Mouse (Mus musculus) intestine, postnatal 0 days (tissue): ENCODE measurements around the gene Akap12. TPM values are rescaled to one million over a fixed set of nuclear protein-coding genes. Genes with fewer than 3 reads are reported as not detected.

Experiments
- ATAC-seq: fragments of 200-750 bp; cut with Nextera tagmentation; 2 replicates; pipeline ENCODE4 v1.8.0; 2017; ENCODE audit warnings: mild to moderate bottlenecking, moderate TSS enrichment, moderate library complexity
- H3K27ac ChIP-seq: fragments of 300-500 bp; sonication (generic); 2 replicates; pipeline ENCODE4 v1.5.1; 2014; ENCODE audit warnings: mild to moderate bottlenecking, low read depth, low read length, moderate library complexity
- H3K27me3 ChIP-seq: fragments of 300-500 bp; sonication (generic); replicated peaks from 2 replicates; pipeline ENCODE4 v1.6.1; 2014; ENCODE audit warnings: low read length, mixed read lengths; ENCODE audit not compliant: control insufficient read depth, insufficient read depth
- H3K36me3 ChIP-seq: fragments of 300-500 bp; sonication (generic); 2 replicates; pipeline ENCODE4 v1.6.1; 2014; ENCODE audit warnings: mild to moderate bottlenecking, moderate library complexity; ENCODE audit not compliant: control insufficient read depth, insufficient read depth
- H3K4me1 ChIP-seq: fragments of 300-500 bp; sonication (generic); replicated peaks from 2 replicates; pipeline ENCODE4 v1.6.1; 2014; ENCODE audit warnings: antibody characterized with exemption, low read length, mixed read lengths; ENCODE audit not compliant: control insufficient read depth, insufficient read depth
- H3K4me2 ChIP-seq: fragments of 300-500 bp; sonication (generic); replicated peaks from 2 replicates; pipeline ENCODE4 v1.6.1; 2014; ENCODE audit warnings: low read depth, mild to moderate bottlenecking, moderate library complexity
- H3K4me3 ChIP-seq: fragments of 300-500 bp; sonication (generic); 2 replicates; pipeline ENCODE4 v1.5.1; 2014; ENCODE audit warnings: low read depth, low read length
- H3K9ac ChIP-seq: fragments of 300-500 bp; sonication (generic); 2 replicates; pipeline ENCODE4 v1.6.1; 2014; ENCODE audit warnings: mild to moderate bottlenecking, low read depth, low read length
- H3K9me3 ChIP-seq: fragments of 300-500 bp; sonication (generic); 2 replicates; pipeline ENCODE4 v1.6.1; 2016; ENCODE audit warnings: mixed run types; ENCODE audit not compliant: control insufficient read depth
- CTCF ChIP-seq: sonication (generic); IDR thresholded peaks from 2 replicates; pipeline ENCODE4 v1.5.1; 2016; ENCODE audit warnings: low read depth, mild to moderate bottlenecking, control low read depth, antibody characterized with exemption, moderate library complexity
- WGBS: fragments of 180-500 bp; shearing (Covaris S2); extraction: QIAGEN DNeasy Blood & Tissue Kit; methylation state at CpG from one replicate; pipeline ENCODE4 v1.1.7; 2014; 5-methylcytosine and 5-hydroxymethylcytosine counted together
- polyA plus RNA-seq: library from polyadenylated mRNA; unstranded; fragments of >200 nt; fragmentation: Nextera tagmentation; extraction: Ambion mirVana; gene quantifications from 2 replicates; pipeline ENCODE4 v1.2.1, GENCODE M21; 2015

Gene Akap12
- polyA plus RNA-seq, 1 experiment from 2014 or later = 15.4 TPM

GRCm38 (mm10) chr10:4261359-4261952 lies 4.7 kb upstream of the Akap12 start:
- Histone ChIP-seq H3K4me2 (no peak overlapping the region), H3K4me3 (no peak overlapping the region), H3K27me3 (no peaks in the 10 kb centered on the region; the same call in 1 of the 2 replicates), H3K36me3 (no peaks in the 10 kb centered on the region), H3K9ac (no peak overlapping the region), H3K27ac (no peak overlapping the region), H3K4me1 (no peaks in the 10 kb centered on the region), H3K9me3 (no peaks in the 10 kb centered on the region)
- WGBS = 82% methylated on average over 9 of the region's 9 CpGs
- no peak for ATAC-seq
- no peak for TF ChIP-seq CTCF

DNA sequence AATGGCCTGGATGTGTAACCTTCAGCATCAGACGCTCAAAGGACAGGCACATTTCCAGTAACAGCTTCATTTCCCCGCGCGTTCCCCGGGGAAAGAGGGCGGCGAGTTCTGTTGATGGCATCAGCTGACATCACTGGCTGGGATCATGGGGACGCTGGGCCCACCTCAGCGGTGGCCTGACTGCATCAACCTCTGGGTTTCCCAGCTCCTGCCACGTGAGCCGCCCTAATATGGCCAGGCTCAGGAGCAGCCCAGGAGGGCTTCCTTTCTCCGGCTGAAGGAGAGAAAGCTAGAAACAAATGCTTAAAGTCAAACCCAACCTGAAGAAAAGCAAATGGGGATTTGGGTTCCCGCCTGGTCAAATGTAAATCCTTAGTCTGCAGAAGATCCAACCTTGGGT lies 539 bp upstream of the Akap12 start:
- peak overlapping the region; percentile 84 for H3K4me2 ChIP-seq
- no peak overlapping the region for H3K27ac ChIP-seq
- H3K4me3 ChIP-seq = peak overlapping the region; percentile 59
- no peak for TF ChIP-seq CTCF
- 0 out of 2 replicates have a peak, but pooled peaks cover 5% of the 10 kb centered on the region for H3K4me1 ChIP-seq
- no peak for ATAC-seq
- H3K9ac ChIP-seq = peak overlapping the region; percentile 59; the same call in 1 of the 2 replicates
- H3K9me3 ChIP-seq = no peaks in the 10 kb centered on the region
- H3K36me3 ChIP-seq = no peaks in the 10 kb centered on the region
- 31% methylated on average over 13 of the region's 13 CpGs for WGBS
- no peaks in the 10 kb centered on the region; the same call in 1 of the 2 replicates for H3K27me3 ChIP-seq

DNA sequence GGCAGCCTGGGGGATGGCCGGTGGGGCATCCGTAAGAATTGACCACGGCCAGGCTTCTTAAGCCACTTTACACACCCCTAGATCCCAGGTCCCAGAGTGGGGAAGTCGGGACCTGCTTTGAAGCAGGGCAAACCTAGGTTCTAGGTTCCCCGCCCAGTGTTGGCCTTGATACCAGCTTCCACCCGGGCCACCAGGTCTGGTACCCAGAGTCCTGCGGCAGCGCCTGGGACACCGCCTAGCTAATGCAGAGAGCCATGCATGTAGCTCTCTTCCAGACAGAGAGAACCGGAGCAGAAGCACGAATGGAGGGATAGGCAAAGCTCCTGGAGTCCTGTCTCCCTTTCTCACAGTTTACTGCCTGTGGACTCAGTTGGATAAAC lies 741 bp downstream of the Akap12 start:
- TF ChIP-seq CTCF = peak; percentile 37
- Histone ChIP-seq H3K9me3 (no peaks in the 10 kb centered on the region), H3K36me3 (no peaks in the 10 kb centered on the region), H3K9ac (peak overlapping the region; percentile 59), H3K4me2 (peak overlapping the region; percentile 84), H3K27ac (no peak overlapping the region), H3K4me1 (0 out of 2 replicates have a peak, but pooled peaks cover 5% of the 10 kb centered on the region), H3K4me3 (peak overlapping the region; percentile 59), H3K27me3 (no peaks in the 10 kb centered on the region; the same call in 1 of the 2 replicates)
- 3% methylated on average over 11 of the region's 11 CpGs for WGBS
- ATAC-seq = no peak

DNA sequence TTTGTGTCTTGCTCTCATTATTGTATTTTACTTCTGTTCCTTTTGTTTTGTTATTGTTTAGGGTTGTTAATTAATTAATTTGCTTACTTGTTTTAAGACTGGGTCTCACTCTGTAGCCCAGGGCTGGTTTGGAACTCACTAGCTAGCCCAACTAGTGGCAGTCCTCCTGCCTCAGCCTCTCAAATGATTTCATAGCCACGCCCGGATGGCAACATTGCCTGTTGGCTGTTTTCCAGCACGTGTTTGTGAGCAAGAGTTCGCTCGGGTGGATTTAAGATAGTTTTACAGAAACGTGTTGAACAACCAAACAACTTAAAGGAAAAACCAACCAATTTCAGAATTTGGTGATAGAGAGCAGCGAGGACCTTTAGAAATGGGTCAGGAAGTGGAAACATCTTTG lies 1.3 kb downstream of the Akap12 start:
- 66% methylated on average over 7 of the region's 7 CpGs for WGBS
- Histone ChIP-seq H3K27me3 (no peaks in the 10 kb centered on the region; the same call in 1 of the 2 replicates), H3K4me1 (0 out of 2 replicates have a peak, but pooled peaks cover 5% of the 10 kb centered on the region), H3K4me2 (peak overlapping the region; percentile 84; the same call in 1 of the 2 replicates), H3K27ac (no peak overlapping the region), H3K36me3 (no peaks in the 10 kb centered on the region), H3K9me3 (no peaks in the 10 kb centered on the region), H3K4me3 (peak overlapping the region; percentile 59), H3K9ac (no peak overlapping the region)
- no peak for TF ChIP-seq CTCF
- no peak for ATAC-seq

DNA sequence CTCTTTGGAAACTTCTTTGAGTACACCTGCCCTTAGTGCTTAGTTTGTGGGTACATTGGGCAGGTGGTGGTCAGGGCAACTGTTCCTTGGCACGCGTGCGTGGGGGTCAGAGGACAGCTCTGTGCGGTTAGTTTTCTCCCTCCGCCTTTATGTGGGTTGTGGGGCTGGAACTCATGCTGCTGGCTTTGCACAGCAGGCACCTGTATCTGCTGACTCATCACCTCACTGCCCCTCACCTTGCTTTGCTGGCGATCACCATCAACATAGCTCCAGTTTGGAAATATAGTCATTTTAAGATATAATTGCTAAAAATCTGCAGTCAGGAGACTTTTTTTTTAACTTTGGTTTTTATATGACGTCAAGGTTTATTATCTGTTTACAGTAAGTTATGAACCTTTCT lies 2.0 kb downstream of the Akap12 start:
- no peaks in the 10 kb centered on the region for H3K36me3 ChIP-seq
- TF ChIP-seq CTCF = no peak
- no peak overlapping the region for H3K9ac ChIP-seq
- no peaks in the 10 kb centered on the region; the same call in 1 of the 2 replicates for H3K27me3 ChIP-seq
- no peak overlapping the region for H3K27ac ChIP-seq
- no peak overlapping the region for H3K4me3 ChIP-seq
- 89% methylated on average over 7 of the region's 7 CpGs for WGBS
- 0 out of 2 replicates have a peak, but pooled peaks cover 5% of the 10 kb centered on the region for H3K4me1 ChIP-seq
- no peak for ATAC-seq
- H3K4me2 ChIP-seq = peak overlapping the region; percentile 84; the same call in 1 of the 2 replicates
- no peaks in the 10 kb centered on the region for H3K9me3 ChIP-seq

- no peaks in the 10 kb centered on the region for H3K4me1 ChIP-seq
- H3K4me2 ChIP-seq = no peak overlapping the region
- 88% methylated on average over 10 of the region's 10 CpGs for WGBS
- TF ChIP-seq CTCF = no peak
- no peak overlapping the region for H3K9ac ChIP-seq
- no peaks in the 10 kb centered on the region for H3K9me3 ChIP-seq
- H3K36me3 ChIP-seq = no peaks in the 10 kb centered on the region
- H3K27ac ChIP-seq = no peak overlapping the region
- no peaks in the 10 kb centered on the region for H3K27me3 ChIP-seq
- no peak overlapping the region for H3K4me3 ChIP-seq
- no peak for ATAC-seq
Measured at GRCm38 (mm10) chr10:4275572-4275971, 9.4 kb downstream of the Akap12 start.

DNA sequence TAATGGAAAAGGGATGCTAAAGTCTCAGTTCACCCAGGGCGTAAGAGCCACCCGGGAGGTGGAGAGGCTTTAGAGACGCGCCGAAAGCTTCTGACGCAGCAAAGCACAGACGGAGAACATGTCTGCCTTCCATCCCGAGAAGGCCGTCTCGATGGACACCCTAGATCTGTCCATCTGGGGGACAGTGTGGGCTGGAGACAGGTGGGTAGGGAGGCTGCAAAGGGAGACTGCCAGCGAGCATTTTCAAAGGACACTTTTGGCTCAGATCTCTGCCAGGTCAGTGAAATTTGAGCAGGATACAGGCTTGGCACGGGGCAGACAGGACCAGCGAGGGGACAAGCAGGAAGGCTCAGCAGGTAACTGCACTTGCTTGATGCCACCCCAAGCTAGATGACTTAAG lies 9.9 kb downstream of the Akap12 start:
- no peak overlapping the region for H3K27ac ChIP-seq
- no peak for TF ChIP-seq CTCF
- no peaks in the 10 kb centered on the region for H3K9me3 ChIP-seq
- H3K4me1 ChIP-seq = no peaks in the 10 kb centered on the region
- H3K36me3 ChIP-seq = no peaks in the 10 kb centered on the region
- H3K27me3 ChIP-seq = no peaks in the 10 kb centered on the region
- WGBS = 91% methylated on average over 13 of the region's 13 CpGs
- no peak for ATAC-seq
- H3K4me3 ChIP-seq = no peak overlapping the region
- H3K4me2 ChIP-seq = no peak overlapping the region
- H3K9ac ChIP-seq = no peak overlapping the region
